Mouse (Mus musculus) C2C12 (cell line): Measurements from ENCODE around the gene Pgm3.

ENCODE experiments used
- CTCF ChIP-seq: IDR thresholded peaks from one replicate; pipeline ENCODE4 v1.5.1; 2011; ENCODE audit not compliant: control insufficient read depth, insufficient read depth, insufficient read length
- FOSL1 ChIP-seq: IDR thresholded peaks from one replicate; pipeline ENCODE4 v1.8.0; 2011; ENCODE audit warnings: mild to moderate bottlenecking, low read length; ENCODE audit not compliant: poor library complexity, insufficient read depth, severe bottlenecking
- MAX ChIP-seq: IDR thresholded peaks from one replicate; pipeline ENCODE4 v1.6.1; 2011; ENCODE audit warnings: mild to moderate bottlenecking, control low read depth
- MYOD1 ChIP-seq: IDR thresholded peaks from one replicate; pipeline ENCODE4 v1.6.1; 2011; ENCODE audit warnings: low read depth; ENCODE audit not compliant: control insufficient read depth, insufficient read length
- MYOG ChIP-seq: IDR thresholded peaks from one replicate; pipeline ENCODE4 v1.6.1; 2011; ENCODE audit not compliant: control insufficient read depth, insufficient read length; ENCODE audit errors: extremely low read depth
- USF1 ChIP-seq: IDR thresholded peaks from one replicate; pipeline ENCODE4 v1.6.1; 2011; ENCODE audit warnings: low read depth, mild to moderate bottlenecking, control low read depth, moderate library complexity

DNA sequence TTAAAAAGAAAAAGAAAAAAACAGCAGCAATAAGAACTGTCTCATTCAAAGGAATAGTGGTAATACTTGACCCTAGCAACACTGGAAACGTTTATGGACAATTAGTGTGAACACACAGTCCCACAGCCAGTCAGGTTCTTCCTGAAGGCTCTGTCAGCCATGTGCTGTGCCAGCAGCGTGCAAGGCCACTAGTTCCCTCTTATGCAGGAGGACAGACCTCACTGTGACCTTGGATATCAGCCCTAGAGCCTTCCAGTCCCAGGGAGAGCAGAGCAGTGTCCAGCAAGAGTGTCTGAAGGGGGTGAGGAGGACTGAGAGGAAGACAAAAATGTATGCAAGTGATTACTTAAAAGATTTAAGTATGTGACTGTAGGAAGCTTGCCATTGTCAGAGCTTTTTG, 46.0 kb downstream of the Pgm3 start:
- TF ChIP-seq CTCF (no peak), FOSL1 (no peak), MYOG (no peak), USF1 (no peak), MAX (no peak), MYOD1 (no peak)
